Mouse (Mus musculus) hindbrain, embryonic 10.5 days (tissue): ENCODE data around the gene C2cd4c. TPM values are rescaled to one million over a fixed set of nuclear protein-coding genes. Genes with fewer than 3 reads are reported as not detected.
A peak's percentile ranks its signal among the peaks of the same experiment; 100 is the strongest.

ENCODE experiments used
- DNase-seq: peaks from one replicate; pipeline ENCODE4 v3.0.0-alpha.2; 2017; ENCODE audit warnings: low spot score
- H3K27ac ChIP-seq: fragments of 300-500 bp; sonication (generic); 2 replicates; pipeline ENCODE4 v1.5.1; 2016; ENCODE audit warnings: mild to moderate bottlenecking, moderate library complexity
- H3K27me3 ChIP-seq: fragments of 300-500 bp; sonication (generic); 2 replicates; pipeline ENCODE4 v1.6.1; 2016; ENCODE audit warnings: mild to moderate bottlenecking; ENCODE audit not compliant: poor library complexity, insufficient read depth, severe bottlenecking
- H3K36me3 ChIP-seq: fragments of 300-500 bp; sonication (generic); 2 replicates; pipeline ENCODE4 v1.6.1; 2016; ENCODE audit warnings: mild to moderate bottlenecking, moderate library complexity
- H3K4me1 ChIP-seq: fragments of 300-500 bp; sonication (generic); replicated peaks from 2 replicates; pipeline ENCODE4 v1.6.1; 2016; ENCODE audit warnings: mild to moderate bottlenecking
- H3K4me3 ChIP-seq: fragments of 300-500 bp; sonication (generic); 2 replicates; pipeline ENCODE4 v1.5.1; 2016; ENCODE audit warnings: mild to moderate bottlenecking, moderate library complexity
- H3K9me3 ChIP-seq: fragments of 300-500 bp; sonication (generic); 2 replicates; pipeline ENCODE4 v1.6.1; 2016; ENCODE audit warnings: mild to moderate bottlenecking, moderate library complexity
- WGBS: fragments of 180-500 bp; shearing (Covaris S2); methylation state at CpG from one replicate; pipeline ENCODE4 v1.1.7; 2016; 5-methylcytosine and 5-hydroxymethylcytosine counted together
- polyA plus RNA-seq: library from polyadenylated mRNA; unstranded; fragments of >200 nt; fragmentation: Nextera tagmentation; extraction: Ambion mirVana; gene quantifications from 2 replicates; pipeline ENCODE4 v1.2.1, GENCODE M21; 2016

C2cd4c gene
- polyA plus RNA-seq, 1 experiment from 2014 or later: 0.07 TPM

- no peak overlapping the region for H3K4me3 ChIP-seq
- WGBS: 86% methylated on average over 17 of the region's 17 CpGs
- H3K9me3 ChIP-seq: 0 out of 2 replicates have a peak, but pooled peaks cover 5% of the 10 kb centered on the region
- H3K36me3 ChIP-seq: peaks cover 11% of the 10 kb centered on the region
- H3K27ac ChIP-seq: peak overlapping the region; percentile 23; the same call in 1 of the 2 replicates
- H3K27me3 ChIP-seq: peaks cover 9% of the 10 kb centered on the region
- H3K4me1 ChIP-seq: peaks cover 35% of the 10 kb centered on the region
- DNase-seq: no peak
Observed at GRCm38 (mm10) chr10:79633006-79633777, 19.4 kb upstream of the C2cd4c start.

GRCm38 (mm10) chr10:79631432-79631831 is 17.6 kb upstream of the C2cd4c start:
- no peaks in the 10 kb centered on the region for H3K27me3 ChIP-seq
- 0 out of 2 replicates have a peak, but pooled peaks cover 5% of the 10 kb centered on the region for H3K9me3 ChIP-seq
- DNase-seq: no peak
- no peak overlapping the region for H3K4me3 ChIP-seq
- H3K27ac ChIP-seq: no peak overlapping the region
- H3K4me1 ChIP-seq: peaks cover 17% of the 10 kb centered on the region
- H3K36me3 ChIP-seq: peaks cover 16% of the 10 kb centered on the region
- WGBS: 76% methylated on average over 4 of the region's 4 CpGs

- H3K4me1 ChIP-seq: peaks cover 9% of the 10 kb centered on the region
- 87% methylated on average over 5 of the region's 5 CpGs for WGBS
- H3K36me3 ChIP-seq: peaks cover 29% of the 10 kb centered on the region
- no peak for DNase-seq
- no peak overlapping the region for H3K4me3 ChIP-seq
- H3K27me3 ChIP-seq: no peaks in the 10 kb centered on the region
- 0 out of 2 replicates have a peak, but pooled peaks cover 5% of the 10 kb centered on the region for H3K9me3 ChIP-seq
- H3K27ac ChIP-seq: no peak overlapping the region
Observed at GRCm38 (mm10) chr10:79628377-79628776, 14.6 kb upstream of the C2cd4c start.

- Histone ChIP-seq H3K4me3 (no peak overlapping the region), H3K27ac (no peak overlapping the region), H3K9me3 (0 out of 2 replicates have a peak, but pooled peaks cover 5% of the 10 kb centered on the region), H3K4me1 (peaks cover 12% of the 10 kb centered on the region; the same call in 1 of the 2 replicates), H3K27me3 (no peaks in the 10 kb centered on the region), H3K36me3 (peaks cover 29% of the 10 kb centered on the region)
- DNase-seq: no peak
- 88% methylated on average over 10 of the region's 10 CpGs for WGBS
Observed at GRCm38 (mm10) chr10:79626156-79626555, 12.3 kb upstream of the C2cd4c start.

GRCm38 (mm10) chr10:79625398-79625797 is 11.6 kb upstream of the C2cd4c start:
- Histone ChIP-seq H3K4me1 (peaks cover 16% of the 10 kb centered on the region), H3K27me3 (no peaks in the 10 kb centered on the region), H3K27ac (no peak overlapping the region), H3K4me3 (no peak overlapping the region), H3K36me3 (peaks cover 32% of the 10 kb centered on the region), H3K9me3 (0 out of 2 replicates have a peak, but pooled peaks cover 2% of the 10 kb centered on the region)
- DNase-seq: no peak
- 85% methylated on average over 9 of the region's 9 CpGs for WGBS

GRCm38 (mm10) chr10:79623950-79624349 is 10.1 kb upstream of the C2cd4c start:
- 0 out of 2 replicates have a peak overlapping the region, but pooled peaks have one; percentile 23 for H3K27ac ChIP-seq
- DNase-seq: no peak
- peaks cover 19% of the 10 kb centered on the region for H3K4me1 ChIP-seq
- WGBS: 70% methylated on average over 12 of the region's 12 CpGs
- no peak overlapping the region for H3K4me3 ChIP-seq
- H3K36me3 ChIP-seq: peaks cover 36% of the 10 kb centered on the region
- no peaks in the 10 kb centered on the region for H3K27me3 ChIP-seq
- H3K9me3 ChIP-seq: no peaks in the 10 kb centered on the region

GRCm38 (mm10) chr10:79616376-79616775 is 2.6 kb upstream of the C2cd4c start:
- no peaks in the 10 kb centered on the region for H3K9me3 ChIP-seq
- peaks cover 29% of the 10 kb centered on the region for H3K27me3 ChIP-seq
- H3K4me3 ChIP-seq: no peak overlapping the region
- DNase-seq: no peak
- H3K27ac ChIP-seq: no peak overlapping the region
- WGBS: 89% methylated on average over 5 of the region's 5 CpGs
- peaks cover 21% of the 10 kb centered on the region for H3K36me3 ChIP-seq
- peaks cover 50% of the 10 kb centered on the region for H3K4me1 ChIP-seq

GRCm38 (mm10) chr10:79615860-79616259 is 2.0 kb upstream of the C2cd4c start:
- WGBS: 6% methylated on average over 8 of the region's 8 CpGs
- peaks cover 34% of the 10 kb centered on the region for H3K27me3 ChIP-seq
- H3K4me3 ChIP-seq: no peak overlapping the region
- H3K9me3 ChIP-seq: no peaks in the 10 kb centered on the region
- H3K4me1 ChIP-seq: peaks cover 53% of the 10 kb centered on the region
- peaks cover 21% of the 10 kb centered on the region for H3K36me3 ChIP-seq
- DNase-seq: peak; percentile 44
- H3K27ac ChIP-seq: 0 out of 2 replicates have a peak overlapping the region, but pooled peaks have one; percentile 29

GRCm38 (mm10) chr10:79614305-79614643 is 449 bp upstream of the C2cd4c start:
- H3K4me3 ChIP-seq: peak overlapping the region; percentile 64
- H3K27ac ChIP-seq: peak overlapping the region; percentile 74; the same call in 1 of the 2 replicates
- peaks cover 6% of the 10 kb centered on the region for H3K36me3 ChIP-seq
- H3K27me3 ChIP-seq: peaks cover 50% of the 10 kb centered on the region
- WGBS: 73% methylated on average over 1 of the region's 1 CpGs
- DNase-seq: no peak
- H3K4me1 ChIP-seq: peaks cover 46% of the 10 kb centered on the region
- no peaks in the 10 kb centered on the region for H3K9me3 ChIP-seq

- WGBS: 12% methylated on average over 51 of the region's 51 CpGs
- Histone ChIP-seq H3K36me3 (no peaks in the 10 kb centered on the region), H3K27ac (peak overlapping the region; percentile 17; the same call in 1 of the 2 replicates), H3K27me3 (peaks cover 65% of the 10 kb centered on the region), H3K9me3 (no peaks in the 10 kb centered on the region), H3K4me3 (peak overlapping the region; percentile 64), H3K4me1 (peaks cover 46% of the 10 kb centered on the region)
- DNase-seq: peak; percentile 64
Observed at GRCm38 (mm10) chr10:79612192-79613135, 1.4 kb downstream of the C2cd4c start.

GRCm38 (mm10) chr10:79611296-79611695 is 2.5 kb downstream of the C2cd4c start:
- no peak overlapping the region for H3K27ac ChIP-seq
- no peak overlapping the region for H3K4me3 ChIP-seq
- peaks cover 65% of the 10 kb centered on the region for H3K27me3 ChIP-seq
- H3K36me3 ChIP-seq: no peaks in the 10 kb centered on the region
- no peak for DNase-seq
- peaks cover 43% of the 10 kb centered on the region for H3K4me1 ChIP-seq
- WGBS: 31% methylated on average over 5 of the region's 5 CpGs
- H3K9me3 ChIP-seq: no peaks in the 10 kb centered on the region

- H3K27me3 ChIP-seq: peaks cover 65% of the 10 kb centered on the region
- DNase-seq: no peak
- H3K4me3 ChIP-seq: no peak overlapping the region
- no peak overlapping the region for H3K27ac ChIP-seq
- H3K4me1 ChIP-seq: peaks cover 32% of the 10 kb centered on the region
- 85% methylated on average over 3 of the region's 3 CpGs for WGBS
- no peaks in the 10 kb centered on the region for H3K9me3 ChIP-seq
- H3K36me3 ChIP-seq: no peaks in the 10 kb centered on the region
Observed at GRCm38 (mm10) chr10:79609276-79609675, 4.5 kb downstream of the C2cd4c start.
